Mouse (Mus musculus) activated CD4-positive, CD25-positive, alpha-beta regulatory T cell, adult 4 months (primary cell): ENCODE results near the gene Snap23. TPM values are rescaled to one million over a fixed set of nuclear protein-coding genes. Genes with fewer than 3 reads are reported as not detected.

Experiments used
- polyA plus RNA-seq, 2 experiments: library from polyadenylated mRNA; unstranded; fragments of 100-300 nt; shearing (Covaris generic); gene quantifications; one replicate each; pipeline ENCODE4 v1.2.1; 2017

The Snap23 gene
- polyA plus RNA-seq, 2 experiments from 2014 or later = 58.1 to 58.3 TPM

Other genes with a start within 250 kb of the Snap23 start
- 10 to 100 TPM; 17.8 to 20.9 TPM for gene Vps39, start 214.5 kb upstream of the Snap23 start, polyA plus RNA-seq
- 10 to 100 TPM; 17.6 to 21.6 TPM for gene Ganc, start 163.8 kb upstream of the Snap23 start, polyA plus RNA-seq
- gene Tmem87a, start 163.6 kb upstream of the Snap23 start, polyA plus RNA-seq = 10 to 100 TPM; 17.9 to 28.6 TPM
- gene Capn3, start 111.7 kb upstream of the Snap23 start, polyA plus RNA-seq = 10 to 100 TPM; 32.1 to 37.2 TPM
- gene Zfp106, start 3.8 kb upstream of the Snap23 start, polyA plus RNA-seq = 10 to 100 TPM; 23.3 to 25.1 TPM
- gene Haus2, start 41.7 kb downstream of the Snap23 start, polyA plus RNA-seq = 10 to 100 TPM; 18.1 to 19.6 TPM
- 10 to 100 TPM; 30.7 to 32.2 TPM for gene Lrrc57, start 41.8 kb downstream of the Snap23 start, polyA plus RNA-seq
- under 1 TPM; 0.60 to 0.62 TPM for gene Stard9, start 61.5 kb downstream of the Snap23 start, polyA plus RNA-seq